Mouse (Mus musculus) liver, embryonic 13.5 days (tissue): ENCODE data around the gene Dennd2a. TPM values are rescaled to one million over a fixed set of nuclear protein-coding genes. Genes with fewer than 3 reads are reported as not detected.

Experiments
- ATAC-seq: fragments of 200-750 bp; cut with Nextera tagmentation; 2 replicates; pipeline ENCODE4 v1.8.0; 2017; ENCODE audit warnings: low read depth, mild to moderate bottlenecking, moderate number of reproducible peaks, moderate library complexity
- DNase-seq: peaks from one replicate; pipeline ENCODE4 v3.0.0; 2022
- H3K27ac ChIP-seq: fragments of 300-500 bp; sonication (generic); 2 replicates; pipeline ENCODE4 v1.5.1; 2015; ENCODE audit warnings: moderate library complexity, mild to moderate bottlenecking, inconsistent platforms
- H3K27me3 ChIP-seq: fragments of 300-500 bp; sonication (generic); 2 replicates; pipeline ENCODE4 v1.6.1; 2015; ENCODE audit warnings: mild to moderate bottlenecking, inconsistent platforms
- H3K36me3 ChIP-seq: fragments of 300-500 bp; sonication (generic); 2 replicates; pipeline ENCODE4 v1.6.1; 2015; ENCODE audit warnings: mild to moderate bottlenecking, inconsistent platforms
- H3K4me1 ChIP-seq: fragments of 300-500 bp; sonication (generic); replicated peaks from 2 replicates; pipeline ENCODE4 v1.6.1; 2015; ENCODE audit warnings: inconsistent platforms
- H3K4me2 ChIP-seq: fragments of 300-500 bp; sonication (generic); 2 replicates; pipeline ENCODE4 v1.6.1; 2015; ENCODE audit warnings: inconsistent platforms, mild to moderate bottlenecking, moderate library complexity
- H3K4me3 ChIP-seq: fragments of 300-500 bp; sonication (generic); replicated peaks from 2 replicates; pipeline ENCODE4 v1.5.1; 2015; ENCODE audit warnings: mild to moderate bottlenecking, inconsistent platforms
- H3K9ac ChIP-seq: fragments of 300-500 bp; sonication (generic); 2 replicates; pipeline ENCODE4 v1.6.1; 2015; ENCODE audit warnings: mild to moderate bottlenecking, inconsistent platforms
- H3K9me3 ChIP-seq: fragments of 300-500 bp; sonication (generic); replicated peaks from 2 replicates; pipeline ENCODE4 v1.6.1; 2016; ENCODE audit warnings: inconsistent platforms
- WGBS: fragments of 180-500 bp; shearing (Covaris S2); methylation state at CpG from one replicate; pipeline ENCODE4 v1.1.7; 2015; ENCODE audit not compliant: insufficient replicate concordance; 5-methylcytosine and 5-hydroxymethylcytosine counted together
- polyA plus RNA-seq: library from polyadenylated mRNA; unstranded; fragments of >200 nt; fragmentation: Nextera tagmentation; extraction: Ambion mirVana; gene quantifications from 2 replicates; pipeline ENCODE4 v1.2.1, GENCODE M21; 2015

Dennd2a gene
- polyA plus RNA-seq, 1 experiment from 2014 or later: 2.1 TPM

DNA sequence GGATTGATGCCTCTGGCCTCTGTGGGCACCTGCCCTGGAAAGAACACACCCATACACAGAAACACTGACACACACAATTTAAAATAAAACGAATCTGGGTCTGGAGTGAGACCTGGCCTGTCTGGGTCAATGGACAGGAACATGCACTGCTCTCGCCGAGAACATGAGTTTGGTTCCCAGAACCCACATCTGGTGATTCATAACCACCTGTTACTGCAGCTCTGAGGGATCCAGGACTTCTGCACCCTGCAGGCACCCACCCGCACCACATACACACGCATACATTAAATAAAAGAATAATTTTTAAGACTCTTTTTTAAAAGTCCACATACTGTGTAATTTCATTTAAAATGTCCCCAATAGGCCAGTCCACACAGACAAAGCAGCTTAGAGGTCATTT, 20.4 kb downstream of the Dennd2a start:
- Histone ChIP-seq H3K4me2 (no peak overlapping the region), H3K4me1 (peaks cover 19% of the 10 kb centered on the region), H3K4me3 (no peak overlapping the region), H3K9ac (no peak overlapping the region), H3K36me3 (no peaks in the 10 kb centered on the region), H3K27ac (no peak overlapping the region), H3K27me3 (no peaks in the 10 kb centered on the region), H3K9me3 (no peaks in the 10 kb centered on the region)
- no peak for DNase-seq
- ATAC-seq: no peak
- 76% methylated on average over 5 of the region's 5 CpGs for WGBS

DNA sequence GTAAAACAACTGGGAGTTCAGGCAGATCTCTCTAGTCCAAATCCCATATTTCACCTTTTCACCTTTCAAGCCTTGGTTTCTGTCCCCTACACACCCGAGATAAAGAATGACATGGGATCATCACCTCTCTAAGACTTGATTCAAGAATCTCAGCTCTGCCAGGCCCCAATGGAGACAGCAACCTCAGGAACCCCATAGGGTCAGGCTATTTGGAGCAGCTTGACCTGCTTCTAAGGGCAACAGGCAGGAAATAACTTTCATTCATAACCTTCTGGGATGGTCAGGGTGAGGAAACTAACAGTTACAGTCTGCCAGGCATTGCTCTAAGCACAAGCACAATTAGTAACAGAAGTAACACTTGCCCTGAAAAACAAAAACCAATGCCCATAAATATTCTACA, 21.0 kb downstream of the Dennd2a start:
- DNase-seq (no peak), ATAC-seq (no peak)
- Histone ChIP-seq H3K4me3 (no peak overlapping the region), H3K4me1 (peaks cover 17% of the 10 kb centered on the region), H3K27ac (no peak overlapping the region), H3K36me3 (no peaks in the 10 kb centered on the region), H3K4me2 (no peak overlapping the region), H3K9ac (no peak overlapping the region), H3K27me3 (no peaks in the 10 kb centered on the region), H3K9me3 (no peaks in the 10 kb centered on the region)
- 37% methylated on average over 1 of the region's 1 CpGs for WGBS

DNA sequence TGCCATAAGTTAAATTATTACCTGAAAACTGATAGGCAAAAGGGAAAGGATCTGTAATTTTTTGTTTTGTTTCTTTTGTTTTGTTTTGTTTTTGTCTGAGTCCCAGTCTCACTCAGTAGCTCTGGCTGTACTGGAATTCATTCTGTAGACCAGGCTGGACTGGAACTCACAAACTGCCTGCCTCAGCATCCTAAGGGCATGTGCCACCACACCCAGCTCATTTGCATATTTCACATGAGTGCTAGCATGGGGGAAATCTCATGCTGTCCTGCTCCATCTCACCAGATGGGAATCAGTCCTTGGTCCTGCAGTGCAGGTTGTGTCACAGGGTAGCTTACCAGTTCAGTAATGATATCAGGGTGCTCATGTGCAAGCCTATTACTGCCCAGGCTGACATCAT, 22.7 kb downstream of the Dennd2a start:
- ATAC-seq: no peak
- no peak overlapping the region for H3K9ac ChIP-seq
- no peaks in the 10 kb centered on the region for H3K36me3 ChIP-seq

DNA sequence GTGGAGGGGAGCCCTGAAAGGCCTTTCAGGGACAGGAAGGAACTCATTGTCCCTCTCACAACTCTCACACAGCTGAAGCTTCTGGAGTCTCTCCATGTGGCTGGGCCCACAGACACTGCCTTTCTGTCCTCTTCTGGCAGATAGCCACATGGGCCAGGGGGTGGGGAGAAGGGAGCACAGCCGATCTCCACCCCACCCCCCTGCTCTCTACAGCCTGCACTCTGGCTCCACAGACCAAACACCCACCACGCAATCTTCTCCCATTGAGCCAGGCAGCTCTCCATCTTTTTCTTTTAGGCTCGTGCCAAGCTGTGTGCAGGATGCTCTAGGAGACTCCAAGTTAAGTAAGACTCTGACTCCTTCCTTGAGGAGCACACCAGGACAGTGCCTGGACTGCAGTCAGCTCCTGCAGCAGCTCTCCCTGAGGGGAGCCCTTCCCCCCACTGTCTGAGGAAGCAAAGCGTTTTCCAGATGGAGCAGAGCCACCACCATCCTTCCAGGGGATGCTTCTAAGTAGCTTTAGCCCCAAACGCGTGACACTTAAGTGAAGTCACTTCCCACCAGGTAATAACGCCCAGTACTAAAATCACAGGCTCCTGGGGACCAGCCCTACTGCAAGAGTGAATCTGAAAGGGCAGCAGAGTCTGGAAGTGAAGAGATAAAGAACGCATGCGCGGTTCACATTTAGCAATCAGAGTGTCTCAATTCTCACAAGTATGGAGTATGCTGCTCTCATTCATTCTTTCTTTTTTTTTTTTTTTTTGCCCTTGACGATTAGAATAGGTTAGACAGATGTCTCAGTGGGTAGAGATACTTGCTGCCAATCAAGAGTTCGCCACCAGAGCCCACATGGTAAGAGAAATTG, 28.8 kb downstream of the Dennd2a start:
- Histone ChIP-seq H3K4me2 (no peak overlapping the region), H3K27me3 (no peaks in the 10 kb centered on the region), H3K9ac (no peak overlapping the region), H3K4me1 (peaks cover 4% of the 10 kb centered on the region; the same call in 1 of the 2 replicates), H3K4me3 (no peak overlapping the region), H3K27ac (peak overlapping the region; percentile 18; the same call in 1 of the 2 replicates), H3K9me3 (no peaks in the 10 kb centered on the region), H3K36me3 (no peaks in the 10 kb centered on the region)
- no peak for DNase-seq
- no peak; the same call in 1 of the 2 replicates for ATAC-seq
- 36% methylated on average over 12 of the region's 12 CpGs for WGBS

More for the DNA sequence above, 22.7 kb downstream of the Dennd2a start:
- peaks cover 7% of the 10 kb centered on the region for H3K4me1 ChIP-seq
- no peak for DNase-seq
- no peak overlapping the region for H3K4me2 ChIP-seq
- no peaks in the 10 kb centered on the region for H3K9me3 ChIP-seq
- no peak overlapping the region for H3K4me3 ChIP-seq
- H3K27ac ChIP-seq: no peak overlapping the region
- H3K27me3 ChIP-seq: no peaks in the 10 kb centered on the region

DNA sequence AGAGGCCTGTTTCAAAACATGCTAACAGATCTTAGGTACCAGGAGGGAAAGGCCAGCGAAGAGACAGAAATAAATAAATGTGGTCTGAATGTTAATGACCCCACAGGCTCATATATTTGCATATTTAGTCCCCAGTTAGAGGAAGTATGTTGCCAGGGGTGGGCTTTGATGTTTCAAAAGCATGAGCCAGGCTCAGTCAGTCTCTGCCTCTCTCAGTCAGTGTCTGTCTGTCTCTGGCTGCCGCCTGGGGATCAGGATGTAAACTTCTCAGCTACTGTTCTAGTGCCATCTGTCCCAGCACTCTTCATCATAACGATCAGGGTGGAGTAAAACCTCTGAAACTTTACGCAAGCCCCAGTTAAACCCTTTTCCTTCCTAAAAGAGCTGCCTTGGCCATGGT, 29.9 kb downstream of the Dennd2a start:
- Histone ChIP-seq H3K4me1 (peaks cover 4% of the 10 kb centered on the region; the same call in 1 of the 2 replicates), H3K36me3 (no peaks in the 10 kb centered on the region), H3K4me3 (no peak overlapping the region), H3K27me3 (no peaks in the 10 kb centered on the region), H3K27ac (no peak overlapping the region), H3K9me3 (no peaks in the 10 kb centered on the region), H3K9ac (no peak overlapping the region), H3K4me2 (no peak overlapping the region)
- DNase-seq: no peak
- ATAC-seq: no peak
- 51% methylated on average over 4 of the region's 4 CpGs for WGBS

DNA sequence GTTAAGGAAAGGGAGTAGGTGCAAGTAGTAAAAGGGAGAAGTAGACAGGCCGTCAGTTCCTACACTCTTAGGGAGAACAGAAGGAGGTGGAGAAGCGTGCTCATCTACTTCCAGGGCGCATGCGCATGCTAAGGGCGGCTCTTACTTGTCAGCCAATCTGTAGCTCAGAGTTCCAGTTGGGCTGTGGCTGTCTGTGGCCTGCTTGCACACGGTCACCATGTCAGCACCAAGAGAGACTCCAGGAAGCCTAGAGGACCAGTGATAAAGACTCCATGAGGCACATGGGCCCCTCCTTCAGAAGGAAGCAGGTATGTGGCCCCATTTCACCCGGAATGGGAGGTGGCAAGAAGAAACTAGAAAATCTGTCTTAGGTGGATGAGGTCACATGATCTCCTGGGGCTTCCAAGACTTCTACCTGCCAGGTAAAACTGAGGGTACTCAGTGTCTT, 30.3 kb downstream of the Dennd2a start:
- Histone ChIP-seq H3K36me3 (no peaks in the 10 kb centered on the region), H3K9me3 (no peaks in the 10 kb centered on the region), H3K4me1 (peaks cover 4% of the 10 kb centered on the region; the same call in 1 of the 2 replicates), H3K9ac (no peak overlapping the region), H3K27me3 (no peaks in the 10 kb centered on the region), H3K4me3 (no peak overlapping the region), H3K27ac (no peak overlapping the region), H3K4me2 (no peak overlapping the region)
- ATAC-seq: no peak
- WGBS: 55% methylated on average over 7 of the region's 7 CpGs
- no peak for DNase-seq

DNA sequence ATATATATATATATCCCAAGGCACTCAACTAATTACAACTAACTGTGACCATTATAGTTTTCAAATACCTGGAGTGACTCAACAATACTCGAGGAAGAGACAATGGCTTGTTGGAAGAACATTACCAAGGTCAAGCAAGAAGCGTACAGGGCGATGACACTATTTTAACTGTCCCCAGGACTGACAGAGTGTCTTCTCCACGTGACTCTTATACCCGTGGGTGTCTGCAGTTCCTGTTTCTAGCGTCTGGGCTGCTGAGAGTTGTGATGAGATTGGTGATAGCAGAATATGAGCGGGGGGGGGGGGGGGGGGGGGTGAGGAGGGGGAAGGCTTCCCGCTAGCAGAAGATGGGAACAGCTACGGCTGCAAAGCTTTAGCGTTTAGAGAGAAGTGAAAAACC, 30.9 kb downstream of the Dennd2a start:
- H3K27me3 ChIP-seq: no peaks in the 10 kb centered on the region
- no peak for ATAC-seq
- no peak overlapping the region for H3K9ac ChIP-seq
- H3K4me2 ChIP-seq: no peak overlapping the region
- 44% methylated on average over 9 of the region's 10 CpGs for WGBS
- no peak overlapping the region for H3K4me3 ChIP-seq
- H3K9me3 ChIP-seq: no peaks in the 10 kb centered on the region
- DNase-seq: no peak
- no peaks in the 10 kb centered on the region for H3K36me3 ChIP-seq
- peaks cover 4% of the 10 kb centered on the region; the same call in 1 of the 2 replicates for H3K4me1 ChIP-seq
- no peak overlapping the region for H3K27ac ChIP-seq

DNA sequence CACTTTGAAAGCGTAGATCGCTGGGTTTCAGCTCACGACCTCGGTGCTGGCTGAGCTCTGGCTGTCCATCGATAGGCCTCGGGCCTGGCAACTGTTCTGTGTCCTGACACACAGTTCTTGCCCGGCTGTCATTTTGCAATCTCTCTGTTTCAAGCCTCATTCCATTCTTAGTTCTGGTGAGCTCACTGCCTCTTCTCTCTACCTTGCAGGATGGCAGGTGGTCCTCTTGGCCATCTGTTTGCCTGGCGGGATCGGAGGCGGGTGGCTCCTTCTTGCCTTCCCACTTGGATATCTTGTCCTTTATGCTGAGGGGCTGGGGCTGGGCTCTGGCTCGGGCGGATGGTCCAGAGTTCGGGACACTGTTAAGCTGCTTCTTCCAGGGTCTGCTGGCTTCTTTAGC, 34.5 kb downstream of the Dennd2a start:
- DNase-seq (no peak), ATAC-seq (no peak)
- Histone ChIP-seq H3K4me1 (no peaks in the 10 kb centered on the region), H3K4me3 (no peak overlapping the region), H3K4me2 (no peak overlapping the region), H3K9ac (no peak overlapping the region), H3K27me3 (no peaks in the 10 kb centered on the region), H3K9me3 (no peaks in the 10 kb centered on the region), H3K27ac (no peak overlapping the region), H3K36me3 (no peaks in the 10 kb centered on the region; the same call in 1 of the 2 replicates)
- WGBS: 87% methylated on average over 13 of the region's 13 CpGs

DNA sequence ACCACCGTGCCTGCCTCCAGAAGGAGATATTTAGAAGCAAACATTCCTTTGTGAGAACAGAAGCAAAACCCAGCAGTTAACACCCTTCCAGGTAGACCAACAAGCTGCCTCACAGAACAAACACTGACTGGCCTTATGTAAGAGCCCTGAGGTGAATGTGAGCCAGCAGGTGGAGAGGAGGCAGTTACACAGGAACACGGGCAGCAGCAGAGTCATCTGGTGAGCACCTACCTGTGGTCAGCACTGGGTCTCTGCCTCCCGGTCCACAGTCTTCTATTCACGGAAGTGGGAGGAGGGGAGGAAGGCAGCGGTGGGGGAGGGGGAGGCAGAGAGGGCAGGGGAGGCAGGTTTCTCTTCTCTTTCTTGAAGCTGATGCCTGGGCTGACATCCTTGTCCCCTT, 35.2 kb downstream of the Dennd2a start:
- Histone ChIP-seq H3K27me3 (no peaks in the 10 kb centered on the region), H3K4me2 (no peak overlapping the region), H3K9ac (no peak overlapping the region), H3K4me1 (no peaks in the 10 kb centered on the region), H3K27ac (no peak overlapping the region), H3K36me3 (no peaks in the 10 kb centered on the region; the same call in 1 of the 2 replicates), H3K4me3 (no peak overlapping the region), H3K9me3 (no peaks in the 10 kb centered on the region)
- no peak for DNase-seq
- ATAC-seq: no peak
- WGBS: 43% methylated on average over 5 of the region's 5 CpGs

DNA sequence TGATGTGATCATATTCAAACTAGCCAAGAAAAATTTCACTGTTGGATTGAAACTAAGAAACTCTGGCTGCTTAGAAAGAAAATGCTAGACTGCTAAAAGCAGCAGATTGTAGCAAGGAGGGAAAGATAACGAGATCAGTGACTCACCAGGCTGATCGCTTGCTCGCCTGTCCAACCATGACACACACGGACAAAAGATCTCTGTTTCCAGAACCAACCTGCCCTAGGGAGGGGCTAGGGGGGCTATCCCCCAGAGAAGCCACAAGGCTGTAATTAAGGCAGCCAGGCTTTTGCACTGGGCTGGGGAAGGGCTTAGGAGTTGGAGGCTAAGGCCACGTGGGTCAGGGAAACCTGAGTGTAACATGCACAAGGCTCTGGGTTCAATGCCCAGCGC, 41.9 kb downstream of the Dennd2a start:
- peaks cover 3% of the 10 kb centered on the region for H3K4me1 ChIP-seq
- peak overlapping the region; percentile 39; the same call in 1 of the 2 replicates for H3K27ac ChIP-seq
- DNase-seq (no peak), ATAC-seq (no peak)
- no peak overlapping the region for H3K4me3 ChIP-seq
- no peaks in the 10 kb centered on the region; the same call in 1 of the 2 replicates for H3K36me3 ChIP-seq
- H3K9ac ChIP-seq: no peak overlapping the region
- H3K4me2 ChIP-seq: no peak overlapping the region
- WGBS: 24% methylated on average over 6 of the region's 6 CpGs
- H3K9me3 ChIP-seq: no peaks in the 10 kb centered on the region
- H3K27me3 ChIP-seq: no peaks in the 10 kb centered on the region

DNA sequence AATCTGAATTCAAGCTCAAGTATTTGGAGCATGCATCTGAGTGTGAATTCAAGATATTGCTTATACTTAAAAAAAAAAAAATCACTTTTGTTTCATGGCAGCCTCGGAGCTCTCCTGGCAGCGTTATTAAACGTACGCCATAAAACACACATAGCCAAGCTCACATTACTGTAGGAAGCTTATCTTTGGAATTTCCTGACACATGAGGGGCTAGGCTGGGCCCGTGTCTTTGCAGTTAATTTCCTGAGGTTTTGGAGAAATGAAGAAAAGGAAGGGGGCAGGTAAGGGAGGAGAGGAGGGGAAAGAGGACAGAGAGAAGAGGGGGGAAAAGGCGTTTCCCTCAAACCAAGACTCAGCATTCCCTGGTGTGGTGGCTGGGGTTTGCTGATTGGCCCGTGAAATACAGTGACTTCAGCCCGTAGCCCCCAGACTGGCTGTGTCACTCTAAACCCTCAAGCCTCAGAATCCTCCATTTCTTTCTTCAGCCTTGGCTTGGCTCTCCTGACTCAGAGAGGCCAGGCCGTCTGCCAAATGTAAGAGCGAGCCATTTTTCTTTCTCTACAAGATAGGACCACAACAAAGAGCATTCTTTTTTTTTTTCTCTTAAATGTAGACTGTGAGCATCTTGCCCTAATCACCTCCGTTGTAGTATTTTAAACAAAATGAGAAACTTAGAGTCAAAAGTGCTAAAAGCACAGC, 42.5 kb downstream of the Dennd2a start:
- Histone ChIP-seq H3K4me3 (no peak overlapping the region), H3K9me3 (no peaks in the 10 kb centered on the region), H3K4me2 (no peak overlapping the region), H3K27ac (no peak overlapping the region), H3K27me3 (no peaks in the 10 kb centered on the region), H3K9ac (no peak overlapping the region), H3K4me1 (peaks cover 3% of the 10 kb centered on the region), H3K36me3 (no peaks in the 10 kb centered on the region; the same call in 1 of the 2 replicates)
- DNase-seq (no peak), ATAC-seq (no peak)
- 35% methylated on average over 11 of the region's 11 CpGs for WGBS
